Mouse (Mus musculus) adipocyte (in vitro differentiated cells): ENCODE data around the gene 1190005I06Rik.
"Not testable (repeated sequence)": the region's sequence is repeated elsewhere in the genome, so short reads cannot be mapped to it uniquely, and the experiment has no call there.

ENCODE experiments used
- DNase-seq: peaks from one replicate; pipeline ENCODE4 v3.0.0-alpha.2; 2016; ENCODE audit warnings: low spot score

1190005I06Rik gene

DNA sequence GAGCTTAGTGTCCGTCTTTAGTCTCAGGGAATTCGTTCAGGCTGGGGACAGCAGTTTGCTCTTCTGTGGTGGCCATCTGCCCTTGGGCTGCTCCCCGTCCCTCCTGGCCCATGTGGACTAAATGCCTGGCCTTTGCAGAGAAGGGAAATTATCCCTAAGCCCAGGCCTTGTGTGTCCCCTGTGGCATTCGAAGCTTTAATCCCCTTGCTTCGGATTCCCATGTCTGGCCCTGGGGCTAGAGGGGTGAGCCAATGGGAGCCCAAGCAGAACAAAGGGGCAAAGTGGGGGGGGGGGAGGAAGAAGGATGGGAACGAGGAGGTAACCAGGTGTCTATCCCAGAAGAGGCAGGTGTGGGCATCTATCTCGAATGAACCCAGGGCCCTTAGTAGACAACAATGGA is at the start of gene 1190005I06Rik:
1190005I06Rik (minus strand) TSS at position 101 of the 400 bp plus-strand sequence.
- DNase-seq, result no peak

DNA sequence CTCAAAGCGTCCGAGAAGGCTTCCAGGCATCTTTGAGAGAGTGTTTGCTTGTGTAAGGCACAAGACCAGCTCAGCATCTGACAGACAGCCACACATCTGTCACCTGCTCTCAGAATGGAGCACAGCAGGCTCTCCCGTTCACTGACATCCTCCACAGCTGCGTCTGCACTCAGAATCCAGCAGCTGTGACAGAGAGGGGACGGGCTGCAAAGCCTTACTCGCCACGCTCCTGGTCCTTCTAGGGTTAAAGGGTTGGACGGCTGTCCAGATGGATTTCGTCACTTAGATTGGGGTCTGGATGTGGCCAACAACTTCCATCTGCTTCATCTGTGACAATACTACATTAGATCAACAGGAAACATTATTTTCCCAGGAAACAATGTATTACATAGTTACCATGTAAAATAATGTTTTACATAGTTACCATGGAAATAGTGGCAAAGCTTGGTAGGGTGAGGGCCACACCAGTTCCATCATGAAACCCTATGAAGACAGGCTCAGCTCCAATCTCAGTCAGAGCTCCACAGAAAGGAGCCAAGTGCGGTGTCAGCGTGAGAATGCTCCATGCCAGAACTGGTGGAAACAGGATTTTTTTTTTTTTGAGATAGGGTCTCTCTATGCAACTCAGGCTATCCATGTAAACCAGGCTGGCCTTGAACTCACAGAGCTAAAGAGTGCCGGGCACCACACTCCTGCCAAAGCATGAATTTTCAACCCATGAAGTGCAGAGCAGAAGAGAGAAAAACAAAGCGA is 49.1 kb upstream of the 1190005I06Rik start:
- no peak for DNase-seq

- DNase-seq, result no peak
These were observed 46.5 kb upstream of the 1190005I06Rik start for GRCm38 (mm10) chr8:120693861-120694493.

GRCm38 (mm10) chr8:120692934-120693333 is 45.5 kb upstream of the 1190005I06Rik start:
- no peak for DNase-seq

- no peak for DNase-seq
These were observed 41.1 kb upstream of the 1190005I06Rik start for GRCm38 (mm10) chr8:120688511-120688910.

GRCm38 (mm10) chr8:120687786-120688185 is 40.4 kb upstream of the 1190005I06Rik start:
- no peak for DNase-seq

GRCm38 (mm10) chr8:120686576-120686975 is 39.1 kb upstream of the 1190005I06Rik start:
- no peak for DNase-seq

DNA sequence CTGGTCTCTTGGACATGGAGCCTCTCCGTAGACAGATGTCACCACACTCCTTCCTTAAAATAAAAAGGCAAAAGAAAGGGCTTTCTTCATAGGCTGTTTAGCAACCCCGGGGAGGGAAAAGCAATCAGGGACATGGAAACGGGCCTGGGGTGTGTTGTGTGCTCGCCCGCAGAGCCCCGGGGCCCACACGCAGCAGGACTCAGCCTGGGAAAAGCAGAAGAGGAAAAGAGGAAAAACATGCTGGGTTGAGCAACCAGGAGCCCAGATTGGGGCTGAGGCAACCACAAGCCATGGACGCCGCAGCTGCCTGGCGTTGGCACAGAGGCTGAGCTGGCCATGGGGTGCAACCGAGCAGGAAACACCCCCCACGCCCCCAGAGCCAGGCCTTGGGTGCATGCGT is 38.6 kb upstream of the 1190005I06Rik start:
- no peak for DNase-seq

GRCm38 (mm10) chr8:120685591-120685990 is 38.2 kb upstream of the 1190005I06Rik start:
- no peak for DNase-seq

DNA sequence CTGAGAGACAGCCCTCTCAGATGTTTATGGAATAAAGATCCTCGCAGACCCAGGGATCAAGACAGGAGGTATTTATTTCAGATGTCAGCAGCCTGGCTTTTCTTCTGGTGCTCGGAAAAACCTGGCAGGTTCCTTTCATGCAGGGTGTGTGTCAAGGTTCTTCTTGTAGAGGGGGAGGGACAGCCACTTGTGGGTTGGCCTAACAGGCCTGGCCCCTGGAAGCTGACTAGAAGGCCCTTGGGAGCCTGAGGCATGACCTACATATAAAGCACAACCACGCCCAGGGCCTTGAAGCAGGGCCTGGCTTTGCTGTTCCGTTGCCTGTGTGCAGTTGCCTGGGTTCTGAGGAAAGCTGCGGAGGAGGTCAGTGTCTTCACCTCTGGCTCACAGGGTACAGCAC is 37.7 kb upstream of the 1190005I06Rik start:
- DNase-seq, result no peak

- no peak for DNase-seq
These were observed 36.6 kb upstream of the 1190005I06Rik start for GRCm38 (mm10) chr8:120684082-120684481.

DNA sequence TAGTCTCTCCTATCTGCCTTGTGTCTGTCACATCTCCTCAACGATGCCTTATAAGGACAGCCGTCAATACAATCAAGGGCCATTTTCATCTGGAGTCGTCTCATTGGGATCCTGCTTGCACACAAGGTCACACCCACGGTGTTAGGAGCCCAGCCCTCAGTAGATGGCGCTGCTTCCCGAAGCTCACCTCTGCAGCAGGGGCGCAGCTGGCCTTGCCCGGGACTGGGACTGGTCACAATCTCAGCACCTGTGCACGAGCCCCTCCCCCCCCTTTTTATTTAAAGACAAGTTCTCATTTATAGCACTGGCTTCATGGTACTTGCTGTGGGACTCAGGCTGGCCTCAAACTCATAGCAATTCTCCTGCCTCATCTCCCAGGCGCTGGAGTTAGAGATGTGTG is 36.2 kb upstream of the 1190005I06Rik start:
- DNase-seq, result no peak

- DNase-seq, result no peak
These were observed 33.7 kb upstream of the 1190005I06Rik start for GRCm38 (mm10) chr8:120681113-120681512.

DNA sequence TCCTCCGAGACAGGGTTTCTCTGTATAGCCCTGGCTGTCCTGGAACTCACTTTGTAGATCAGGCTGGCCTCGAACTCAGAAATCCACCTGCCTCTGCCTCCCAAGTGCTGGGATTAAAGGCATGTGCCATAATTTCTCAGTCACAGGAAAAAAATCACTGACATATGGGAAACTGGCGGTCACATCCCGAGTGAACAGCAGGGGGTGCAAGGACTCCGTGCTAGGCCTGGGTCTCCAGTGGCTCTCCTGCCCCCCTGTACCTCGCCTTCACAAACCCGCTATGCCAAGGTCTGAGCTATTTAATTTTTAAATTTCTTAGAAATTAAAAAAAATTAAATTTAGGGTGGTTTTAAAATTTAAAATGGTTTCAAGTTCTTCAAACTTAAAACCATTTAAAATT is 33.0 kb upstream of the 1190005I06Rik start:
- not testable (repeated sequence) for DNase-seq

DNA sequence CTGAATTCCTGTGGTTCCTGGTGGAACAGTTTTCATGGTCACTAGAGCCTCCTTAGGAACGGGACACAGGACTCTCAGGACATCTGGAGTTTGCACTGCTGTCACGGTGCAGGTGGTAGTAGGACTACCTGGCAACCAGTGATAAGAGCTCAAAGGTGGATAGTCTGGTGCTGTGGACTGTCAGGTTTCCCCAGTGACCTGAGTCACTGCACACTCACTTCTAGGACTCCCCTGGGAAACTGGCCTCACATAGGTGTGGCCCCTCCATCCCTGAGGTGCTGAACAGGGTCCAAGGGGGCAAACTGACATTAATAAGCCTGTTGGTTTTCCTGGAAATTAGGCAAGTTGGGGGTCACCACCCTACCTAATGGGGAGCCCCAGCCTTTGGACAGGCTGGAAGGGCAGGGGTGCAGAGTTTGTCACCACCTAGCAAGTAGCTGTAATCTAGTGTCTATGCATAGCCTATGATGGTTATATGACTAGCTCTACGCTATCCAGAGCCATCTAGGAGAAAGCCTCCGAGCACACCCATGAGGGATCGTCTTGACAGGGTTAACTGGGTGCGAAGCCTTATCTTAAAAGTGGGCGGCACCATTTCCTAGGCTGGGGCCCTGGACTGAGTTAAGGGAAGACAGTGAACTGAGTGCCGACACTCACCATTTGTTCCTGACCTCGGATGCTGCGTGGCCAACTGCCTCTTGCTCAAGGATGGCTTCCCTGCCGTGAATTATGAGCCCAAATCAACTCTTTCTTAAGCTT is 32.4 kb upstream of the 1190005I06Rik start:
- DNase-seq, result no peak

- peak; percentile 75 for DNase-seq
These were observed 31.0 kb upstream of the 1190005I06Rik start for GRCm38 (mm10) chr8:120678447-120678846.

DNA sequence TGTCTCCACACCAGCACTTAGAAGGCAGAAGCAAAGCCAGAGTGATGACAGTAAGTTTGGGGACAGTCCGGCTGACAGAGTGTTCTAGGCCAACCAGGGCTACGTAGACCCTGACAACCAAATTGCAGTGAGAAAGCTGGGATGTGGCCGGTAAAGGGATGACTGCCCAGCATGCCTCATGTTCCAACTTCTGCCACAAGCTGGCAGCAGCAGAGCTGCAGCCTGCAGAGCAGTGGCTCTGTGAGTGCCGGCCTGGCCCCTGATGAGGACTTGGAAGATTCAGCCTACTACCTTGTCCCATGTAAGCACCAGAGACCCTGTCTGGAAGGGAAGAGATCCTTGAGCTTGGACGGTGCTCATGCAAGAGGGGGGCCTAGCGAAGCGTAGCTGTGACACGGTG is 28.3 kb upstream of the 1190005I06Rik start:
- no peak for DNase-seq

DNA sequence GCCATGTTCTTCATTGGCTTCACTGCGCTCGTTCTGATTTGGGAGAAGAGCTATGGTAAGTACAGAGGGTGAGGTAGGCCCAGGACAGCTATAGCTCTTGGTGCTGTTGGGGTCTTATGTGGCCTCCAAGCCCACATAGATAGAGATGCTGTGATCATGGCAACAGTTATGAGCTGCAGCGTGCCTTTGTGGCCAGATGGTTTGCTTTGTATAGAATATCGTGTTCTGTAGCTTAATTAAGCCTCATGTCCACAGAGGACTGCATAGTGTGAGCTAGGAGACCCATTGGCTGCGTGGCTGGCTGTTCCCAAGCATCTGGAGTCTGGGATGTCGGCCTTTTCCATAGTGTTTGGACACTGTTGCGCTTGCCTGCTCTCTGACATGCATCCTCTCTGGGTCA is 25.9 kb upstream of the 1190005I06Rik start:
- DNase-seq, result no peak

DNA sequence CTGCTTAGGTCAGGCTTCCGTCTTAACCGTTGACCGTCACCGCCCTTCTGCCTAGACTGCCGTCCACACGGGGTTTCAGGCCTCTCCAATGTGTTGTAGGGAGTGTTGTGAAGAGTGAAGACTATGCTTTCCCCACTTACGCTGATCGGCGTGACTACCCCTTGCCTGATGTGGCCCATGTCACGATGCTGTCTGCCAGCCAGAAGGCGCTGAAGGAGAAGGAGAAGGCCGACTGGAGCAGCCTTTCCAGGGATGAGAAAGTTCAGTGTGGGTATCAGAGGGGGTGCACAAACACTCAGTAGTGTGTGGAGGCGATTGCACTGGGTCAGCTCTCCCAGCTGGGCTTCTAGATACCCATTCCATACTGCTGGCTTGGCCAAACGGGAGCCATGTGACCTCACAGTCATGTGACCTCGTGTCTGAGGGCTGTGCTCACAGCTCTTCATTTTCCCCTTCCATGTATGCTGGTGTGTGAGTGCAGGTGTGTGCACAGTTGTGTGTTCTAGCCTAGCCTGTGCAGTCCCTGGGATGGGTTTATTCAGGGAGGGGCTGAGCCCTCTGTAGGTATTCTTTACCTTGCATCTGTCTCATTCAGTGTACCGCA is 25.3 kb upstream of the 1190005I06Rik start:
- no peak for DNase-seq

DNA sequence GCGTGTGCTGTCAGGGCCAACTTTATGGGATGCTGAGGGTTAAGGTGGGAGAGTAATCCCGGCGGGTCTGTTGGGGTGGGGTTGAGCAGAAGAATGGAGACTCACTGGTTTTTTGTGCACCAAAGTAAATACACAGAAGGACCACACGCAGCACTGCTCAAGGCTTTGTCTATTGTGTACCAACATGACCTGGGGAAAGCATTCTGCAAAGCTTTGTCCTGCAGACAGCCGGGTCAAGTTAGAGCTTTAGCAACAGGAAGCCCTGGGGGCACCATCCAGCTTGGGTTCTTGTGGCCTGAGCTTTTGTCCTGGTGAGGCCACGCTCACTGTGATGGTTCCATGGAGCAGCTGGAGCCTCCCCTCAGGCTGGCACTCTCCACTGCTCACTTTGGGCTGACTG is 24.3 kb upstream of the 1190005I06Rik start:
- DNase-seq, result no peak

DNA sequence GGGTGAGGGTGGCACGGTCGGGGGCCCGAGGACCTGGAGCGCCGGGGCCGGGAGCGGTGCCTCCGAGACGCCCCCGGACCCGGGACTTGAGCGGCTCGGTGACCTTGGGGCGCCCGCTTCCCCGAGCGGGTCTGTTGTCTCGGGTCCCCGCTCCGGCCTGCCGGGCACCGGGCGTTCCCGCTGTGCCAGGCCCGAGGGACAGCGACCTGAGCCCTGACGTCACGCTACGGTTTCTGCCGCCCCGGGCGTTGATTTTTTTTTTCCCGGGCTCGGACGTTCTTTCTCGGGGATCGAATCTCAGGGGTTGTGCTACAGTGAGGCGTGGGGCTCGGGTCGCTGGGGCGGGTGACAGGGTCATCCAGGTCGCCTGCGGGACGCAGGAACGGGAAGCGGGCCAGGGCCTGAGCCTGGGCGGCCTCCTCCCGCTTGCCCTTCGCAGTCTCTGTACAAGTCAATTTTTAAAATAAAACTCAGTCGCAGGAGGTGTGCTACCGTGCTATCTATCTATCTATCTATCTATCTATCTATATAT is 21.0 kb upstream of the 1190005I06Rik start, which contains the start of gene Emc8:
Emc8 (minus strand) TSS at position 200 of the 532 bp plus-strand sequence.
- no peak for DNase-seq
